Mouse (Mus musculus): ENCODE measurements around the gene Fcgr1.
"Not testable (repeated sequence)": the region's sequence is repeated elsewhere in the genome, so short reads cannot be mapped to it uniquely, and the experiment has no call there.

The Fcgr1 gene

GRCm38 (mm10) chr3:96327131-96327530, 33.4 kb upstream of the Fcgr1 start:
- no peak for DNase-seq (ENCODE audit: low spot score)

- DNase-seq (ENCODE audit: low spot score): not testable (repeated sequence)
Observed at GRCm38 (mm10) chr3:96323806-96324205, 30.0 kb upstream of the Fcgr1 start.

GRCm38 (mm10) chr3:96322609-96323008, 28.8 kb upstream of the Fcgr1 start:
- no peak for DNase-seq (ENCODE audit: low spot score)

GRCm38 (mm10) chr3:96321891-96322290, 28.1 kb upstream of the Fcgr1 start:
- no peak for DNase-seq (ENCODE audit: low spot score)

- DNase-seq (ENCODE audit: low spot score): not testable (repeated sequence)
Observed at GRCm38 (mm10) chr3:96320003-96320402, 26.2 kb upstream of the Fcgr1 start.

GRCm38 (mm10) chr3:96312341-96313098, 18.8 kb upstream of the Fcgr1 start:
- no peak for DNase-seq (ENCODE audit: low spot score)

- DNase-seq (ENCODE audit: low spot score): no peak
Observed at GRCm38 (mm10) chr3:96309441-96309840, 15.7 kb upstream of the Fcgr1 start.

- no peak for DNase-seq (ENCODE audit: low spot score)
Observed at GRCm38 (mm10) chr3:96306506-96306905, 12.7 kb upstream of the Fcgr1 start.

GRCm38 (mm10) chr3:96302076-96302475, 8.3 kb upstream of the Fcgr1 start:
- no peak for DNase-seq (ENCODE audit: low spot score)

GRCm38 (mm10) chr3:96300706-96301529, 7.1 kb upstream of the Fcgr1 start:
- DNase-seq (ENCODE audit: low spot score): peak; percentile 48

GRCm38 (mm10) chr3:96299562-96299961, 5.8 kb upstream of the Fcgr1 start:
- DNase-seq (ENCODE audit: low spot score): no peak

- no peak for DNase-seq (ENCODE audit: low spot score)
Observed at GRCm38 (mm10) chr3:96298360-96298759, 4.6 kb upstream of the Fcgr1 start.

- no peak for DNase-seq (ENCODE audit: low spot score)
Observed at GRCm38 (mm10) chr3:96293368-96293767, 401 bp downstream of the Fcgr1 start.

- DNase-seq (ENCODE audit: low spot score): no peak
Observed at GRCm38 (mm10) chr3:96292641-96293040, 1.1 kb downstream of the Fcgr1 start.

GRCm38 (mm10) chr3:96290727-96291126, 3.0 kb downstream of the Fcgr1 start:
- DNase-seq (ENCODE audit: low spot score): not testable (repeated sequence)

GRCm38 (mm10) chr3:96289201-96289600, 4.6 kb downstream of the Fcgr1 start:
- no peak for DNase-seq (ENCODE audit: low spot score)

- DNase-seq (ENCODE audit: low spot score): not testable (repeated sequence)
Observed at GRCm38 (mm10) chr3:96287334-96287733, 6.4 kb downstream of the Fcgr1 start.

- DNase-seq (ENCODE audit: low spot score): no peak
Observed at GRCm38 (mm10) chr3:96284457-96284856, 9.3 kb downstream of the Fcgr1 start.

- DNase-seq (ENCODE audit: low spot score): no peak
Observed at GRCm38 (mm10) chr3:96280660-96281059, 13.1 kb downstream of the Fcgr1 start.

- peak; percentile 91 for DNase-seq (ENCODE audit: low spot score)
Observed at GRCm38 (mm10) chr3:96277800-96278624, 15.8 kb downstream of the Fcgr1 start.

- peak; percentile 33 for DNase-seq (ENCODE audit: low spot score)
Observed at GRCm38 (mm10) chr3:96277428-96277799, 16.4 kb downstream of the Fcgr1 start.
